Mouse (Mus musculus): Measurements from ENCODE around the gene Nptn.
"Not testable (repeated sequence)": the region's sequence is repeated elsewhere in the genome, so short reads cannot be mapped to it uniquely, and the experiment has no call there.

Gene Nptn

DNA sequence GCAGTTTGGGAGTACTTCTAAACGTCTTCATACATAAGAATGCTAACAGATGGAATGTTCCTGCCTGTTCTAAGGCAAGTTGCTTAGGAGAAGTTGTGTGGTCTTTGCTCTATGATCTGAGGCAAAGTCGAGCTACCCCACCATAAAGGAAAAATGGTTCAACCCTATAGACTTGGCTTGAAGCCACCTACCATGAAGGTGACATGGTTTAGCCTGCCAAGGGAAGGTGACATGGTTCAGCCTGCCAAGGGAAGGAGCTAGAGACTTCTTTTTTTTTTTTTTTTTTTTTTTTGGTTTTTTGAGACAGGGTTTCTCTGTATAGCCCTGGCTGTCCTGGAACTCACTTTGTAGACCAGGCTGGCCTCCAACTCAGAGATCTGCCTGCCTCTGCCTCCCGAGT is 16.1 kb upstream of the Nptn start:
- DNase-seq (ENCODE audit: low spot score), result not testable (repeated sequence)

DNA sequence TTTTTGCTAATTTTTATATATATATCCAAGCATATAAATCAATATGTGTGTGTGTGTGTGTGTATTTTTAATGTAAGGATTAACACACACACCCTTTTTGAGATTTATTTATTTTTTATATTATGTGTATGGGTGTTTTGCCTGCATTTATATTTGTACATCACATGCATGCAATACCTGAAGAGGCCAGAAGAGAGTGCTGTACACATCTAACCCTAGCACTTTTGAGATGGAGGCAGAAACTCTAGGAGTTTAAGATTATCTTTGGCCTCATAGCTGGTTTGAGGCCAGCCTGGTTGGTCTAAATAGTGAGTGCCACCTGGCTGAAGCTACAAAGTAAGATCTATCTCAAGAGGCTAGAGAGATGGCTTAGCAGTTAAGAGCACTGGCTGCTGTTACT is 14.4 kb upstream of the Nptn start:
- peak; percentile 63 for DNase-seq (ENCODE audit: low spot score)

DNA sequence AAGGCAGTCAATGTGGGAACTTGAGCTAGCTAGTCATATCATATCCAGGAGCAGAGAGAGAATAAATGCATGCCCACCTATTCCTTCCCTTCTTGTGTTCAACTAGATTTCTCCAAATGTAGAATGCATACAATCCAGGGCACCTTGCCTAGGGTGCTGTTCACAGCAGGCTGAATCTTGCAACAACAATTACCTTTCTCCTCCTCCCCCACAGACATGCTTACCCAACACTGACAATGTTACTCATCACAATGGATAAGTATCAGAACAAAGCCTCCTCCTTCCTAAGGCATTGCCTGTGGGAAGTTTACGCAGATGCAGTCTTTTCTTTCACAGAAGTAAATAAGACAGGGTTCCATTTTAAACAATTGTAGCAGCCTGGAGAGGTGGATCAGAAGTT is 11.0 kb upstream of the Nptn start:
- no peak for DNase-seq (ENCODE audit: low spot score)

DNA sequence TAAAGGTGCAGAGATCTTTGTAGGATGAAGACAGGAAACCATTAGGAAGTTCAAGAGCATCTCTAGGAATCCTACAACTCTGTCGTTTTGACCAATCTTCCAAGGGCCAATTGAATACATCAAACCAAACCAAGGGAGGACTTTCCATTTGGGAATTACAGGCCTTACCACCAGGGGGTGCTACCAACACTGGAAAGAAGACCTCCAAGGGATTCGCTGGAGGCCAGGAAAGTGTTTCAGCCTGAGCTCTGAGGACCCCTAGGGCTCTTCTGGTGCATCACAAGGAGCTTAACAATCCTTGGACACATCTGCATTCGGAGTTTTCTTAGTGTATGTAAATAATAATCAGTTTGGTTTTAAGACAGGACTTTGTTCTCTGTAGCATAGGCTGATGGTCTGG is 3.4 kb upstream of the Nptn start:
- peak; percentile 93 for DNase-seq (ENCODE audit: low spot score)

DNA sequence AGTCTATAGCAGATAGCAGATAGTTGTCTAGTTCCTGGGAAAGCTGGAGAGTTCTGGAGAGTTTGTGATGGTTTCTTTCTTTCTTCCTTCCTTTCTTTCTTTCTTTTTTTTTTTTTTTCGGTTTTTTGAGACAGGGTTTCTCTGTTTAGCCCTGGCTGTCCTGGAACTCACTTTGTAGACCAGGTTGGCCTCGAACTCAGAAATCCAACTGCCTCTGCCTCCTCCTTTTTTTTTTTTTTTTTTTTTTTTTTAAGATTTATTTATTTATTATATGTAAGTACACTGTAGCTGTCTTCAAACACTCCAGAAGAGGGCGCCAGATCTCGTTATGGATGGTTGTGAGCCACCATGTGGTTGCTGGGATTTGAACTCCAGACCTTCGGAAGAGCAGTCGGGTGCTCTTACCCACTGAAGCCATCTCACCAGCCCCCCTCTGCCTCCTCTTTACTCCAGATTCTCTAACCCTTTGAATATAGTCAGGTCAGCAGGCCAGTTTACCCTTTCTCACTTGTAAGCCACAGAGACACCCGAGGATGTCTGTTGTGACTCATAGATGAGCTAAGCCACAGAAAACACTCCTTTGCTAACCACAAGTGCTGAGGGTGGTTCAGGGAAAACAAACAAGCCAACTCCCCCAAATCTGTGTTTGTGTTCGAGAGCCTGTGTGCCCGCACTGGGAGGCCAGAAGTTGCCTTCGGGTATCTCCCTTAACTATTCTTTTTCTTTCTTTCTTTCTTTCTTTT is 1.4 kb upstream of the Nptn start:
- not testable (repeated sequence) for DNase-seq (ENCODE audit: low spot score)

DNA sequence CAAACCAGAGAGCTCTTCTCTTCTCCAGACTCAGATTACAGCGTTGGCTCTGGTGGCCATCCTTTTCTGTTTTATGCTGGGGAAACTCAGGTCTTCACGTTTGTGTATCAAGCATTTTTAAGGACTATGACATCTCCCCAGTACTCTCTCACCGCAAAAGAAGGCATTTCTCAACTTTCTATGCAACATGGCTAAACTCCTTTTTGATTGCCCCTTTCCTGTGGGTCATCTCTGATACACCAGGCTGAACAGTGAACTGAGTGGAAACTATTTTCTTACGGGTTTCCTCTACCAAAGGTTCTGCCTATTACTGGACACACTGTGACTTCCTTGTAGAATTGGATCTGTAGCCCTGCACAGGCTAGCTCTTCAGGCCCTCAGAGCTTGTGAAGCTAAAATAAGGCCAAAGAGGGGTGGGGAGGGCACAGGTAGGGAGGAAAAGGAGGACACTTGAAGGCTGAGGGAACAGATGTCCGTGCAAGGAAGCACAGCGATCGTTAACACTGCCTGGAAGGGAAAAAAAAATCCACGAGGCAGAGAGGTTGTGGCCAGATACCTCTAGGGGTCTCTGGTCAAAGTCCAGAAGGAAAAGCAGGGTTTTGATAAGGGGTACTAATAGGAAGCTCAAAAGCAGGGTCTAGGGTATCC is 633 bp upstream of the Nptn start:
- DNase-seq (ENCODE audit: low spot score), result no peak

DNA sequence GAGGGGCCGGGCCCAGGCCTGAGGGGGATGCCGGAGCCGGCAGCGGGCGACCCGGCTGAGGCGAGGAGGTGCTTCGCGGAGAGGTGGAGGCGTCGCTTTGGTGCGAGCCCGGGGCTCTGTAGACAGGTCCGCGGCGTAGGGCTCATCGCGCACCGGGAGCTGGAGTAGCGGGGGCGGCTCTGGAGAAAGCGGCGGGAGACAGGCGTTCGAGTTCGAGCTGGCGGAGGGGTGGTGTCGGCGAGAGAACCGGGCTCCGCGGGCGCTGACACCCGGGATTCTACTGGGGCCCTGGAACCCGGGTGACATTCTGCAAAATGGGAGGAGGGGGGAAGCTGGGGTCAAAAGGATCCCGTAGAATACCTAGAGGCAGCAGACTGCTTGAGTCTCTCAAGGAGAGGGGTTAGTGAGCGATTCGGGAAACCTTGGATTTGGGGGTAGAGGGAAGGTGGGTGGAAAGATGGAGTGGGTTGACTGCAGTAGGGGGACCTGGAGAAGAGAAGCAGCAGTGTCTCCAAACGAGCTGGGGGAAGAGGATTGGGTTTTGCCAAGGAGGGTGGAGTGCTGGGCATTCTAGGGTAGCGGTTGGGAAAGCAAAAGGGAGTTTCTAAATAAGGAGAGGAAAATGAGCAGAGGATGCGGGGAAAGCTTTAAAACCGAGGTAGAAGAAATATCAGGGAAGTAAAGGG is 684 bp downstream of the Nptn start:
- DNase-seq (ENCODE audit: low spot score), result no peak

DNA sequence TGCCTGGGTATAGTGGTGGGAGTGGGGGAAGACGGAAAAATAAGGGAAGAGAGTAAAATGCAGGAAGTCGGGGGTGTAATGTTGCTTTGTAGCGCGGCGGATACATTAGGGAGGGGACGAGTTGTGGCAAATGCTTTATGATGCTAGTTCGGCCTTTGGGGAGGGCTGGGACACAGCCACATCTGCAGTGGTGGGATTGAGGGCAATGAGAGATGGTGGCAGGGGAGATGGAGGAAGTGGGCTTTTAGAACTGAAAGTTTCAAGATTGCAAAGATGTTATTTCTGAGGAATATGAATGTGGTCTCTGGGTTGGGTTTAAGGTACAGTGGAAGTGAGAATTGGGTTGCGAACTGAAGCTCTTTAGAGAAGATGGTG is 1.2 kb downstream of the Nptn start:
- peak; percentile 39 for DNase-seq (ENCODE audit: low spot score)

DNA sequence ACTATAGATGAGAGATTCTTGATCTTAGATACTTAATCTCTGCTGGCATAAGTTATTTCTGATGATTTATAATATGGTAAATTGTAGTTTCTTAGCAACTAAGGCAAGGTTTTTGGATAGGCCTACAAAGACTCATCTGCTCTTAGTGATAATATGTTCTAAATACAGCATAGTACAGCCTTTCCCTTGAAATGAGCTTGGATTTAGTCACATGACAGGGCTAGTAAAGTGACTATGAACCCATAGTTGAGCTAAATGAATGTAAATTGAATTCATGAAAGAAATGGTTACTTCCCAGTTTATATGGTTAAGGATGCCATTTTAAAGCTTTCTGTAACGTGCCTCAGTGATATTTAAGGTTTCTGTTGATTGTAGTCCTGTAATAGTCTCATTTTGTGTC is 2.3 kb downstream of the Nptn start:
- no peak for DNase-seq (ENCODE audit: low spot score)

DNA sequence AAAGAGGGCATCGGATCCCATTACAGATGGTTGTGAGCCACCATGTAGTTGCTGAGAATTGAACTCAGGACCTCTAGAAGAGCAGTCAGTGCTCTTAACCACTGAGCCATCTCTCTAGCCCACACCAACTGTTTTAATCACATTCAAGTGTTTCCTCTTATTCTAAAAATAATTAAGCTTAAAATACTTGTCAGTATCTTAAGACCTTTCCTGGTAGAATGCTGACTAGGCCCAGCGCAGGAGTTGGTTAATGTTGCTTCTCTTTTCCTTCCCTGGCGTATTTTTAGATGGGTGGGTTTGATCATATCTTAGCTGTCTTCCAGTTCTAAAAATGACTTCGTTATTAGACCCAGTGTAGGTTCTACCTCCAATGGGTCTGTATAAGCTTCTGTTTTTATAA is 6.6 kb downstream of the Nptn start:
- no peak for DNase-seq (ENCODE audit: low spot score)

DNA sequence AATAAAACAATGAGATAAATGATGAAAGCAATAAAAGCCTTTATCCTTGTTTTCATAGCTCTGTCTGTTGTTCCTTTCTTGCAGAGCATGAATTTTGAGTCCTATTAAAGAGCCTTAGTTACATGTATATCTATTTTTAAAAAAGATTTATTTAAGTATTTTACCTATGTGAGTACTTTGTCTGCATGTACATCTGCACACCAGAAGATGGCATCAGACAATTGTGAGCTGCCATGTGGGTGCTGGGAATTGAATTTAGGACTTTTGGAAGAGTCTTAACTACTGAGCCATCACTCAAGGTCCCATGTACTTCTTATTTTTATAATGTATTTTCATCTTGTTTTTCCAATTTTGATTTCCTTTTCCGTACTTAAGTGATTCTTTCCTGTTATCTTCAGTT is 13.3 kb downstream of the Nptn start:
- DNase-seq (ENCODE audit: low spot score), result no peak

DNA sequence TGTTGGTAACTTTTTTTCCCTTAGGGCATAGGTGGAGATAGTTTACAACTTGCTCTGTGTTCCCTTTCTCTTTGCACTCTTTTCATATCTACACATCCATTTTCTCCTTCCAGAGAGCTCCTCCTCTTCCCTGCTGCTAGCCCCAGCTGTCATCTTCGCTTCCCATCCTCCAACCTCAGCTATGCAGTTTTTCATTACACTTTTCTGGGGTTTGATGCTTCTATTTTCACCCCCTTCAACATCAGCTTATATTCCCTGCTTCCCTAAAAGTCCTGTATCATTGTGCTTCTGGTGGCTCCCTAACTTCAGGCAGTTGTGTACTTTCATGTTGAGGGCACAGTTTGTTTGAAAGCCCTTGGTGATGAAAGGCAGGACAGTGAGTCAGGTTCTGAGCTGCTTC is 31.8 kb downstream of the Nptn start:
- DNase-seq (ENCODE audit: low spot score), result no peak

DNA sequence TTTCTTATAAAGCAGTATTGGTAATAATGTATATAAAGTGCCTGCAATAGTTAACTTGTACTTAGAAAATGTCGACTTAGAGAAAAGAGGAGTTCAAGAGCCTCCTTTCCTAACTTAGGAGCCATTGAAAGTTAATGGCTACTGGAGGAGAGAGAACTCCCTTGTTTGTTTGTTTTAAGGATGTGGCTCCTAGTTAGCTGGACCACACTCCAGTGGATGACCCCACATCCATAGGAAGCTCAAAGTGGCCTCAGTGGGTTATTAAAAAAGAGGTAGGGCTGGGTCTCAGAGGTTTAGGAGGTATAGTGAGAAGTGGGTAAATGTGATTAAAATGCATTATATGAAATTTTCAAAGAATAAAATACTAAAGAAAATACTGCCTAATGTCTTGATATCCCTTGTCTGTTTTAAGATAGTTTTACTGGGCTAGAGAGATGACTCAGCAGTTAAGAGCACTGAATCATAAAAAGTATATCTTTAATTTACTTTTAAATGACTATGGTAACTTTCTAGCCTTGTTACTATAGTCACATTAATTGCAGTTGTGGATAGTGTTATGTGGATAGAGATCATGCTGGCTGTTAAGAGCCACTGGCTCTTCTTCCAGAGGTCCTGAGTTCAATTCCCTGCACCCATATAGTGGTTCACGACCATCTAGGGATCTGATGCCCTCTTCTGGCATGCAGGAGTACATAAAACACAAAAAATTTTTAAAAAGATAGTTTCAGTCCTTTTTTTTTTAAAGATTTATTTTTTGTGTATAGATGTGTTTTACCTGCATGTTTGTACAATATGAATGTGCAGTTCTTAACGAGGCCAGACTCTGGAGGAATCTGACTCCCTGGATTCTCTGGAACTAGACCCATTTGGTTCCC is 33.3 kb downstream of the Nptn start:
- no peak for DNase-seq (ENCODE audit: low spot score)

DNA sequence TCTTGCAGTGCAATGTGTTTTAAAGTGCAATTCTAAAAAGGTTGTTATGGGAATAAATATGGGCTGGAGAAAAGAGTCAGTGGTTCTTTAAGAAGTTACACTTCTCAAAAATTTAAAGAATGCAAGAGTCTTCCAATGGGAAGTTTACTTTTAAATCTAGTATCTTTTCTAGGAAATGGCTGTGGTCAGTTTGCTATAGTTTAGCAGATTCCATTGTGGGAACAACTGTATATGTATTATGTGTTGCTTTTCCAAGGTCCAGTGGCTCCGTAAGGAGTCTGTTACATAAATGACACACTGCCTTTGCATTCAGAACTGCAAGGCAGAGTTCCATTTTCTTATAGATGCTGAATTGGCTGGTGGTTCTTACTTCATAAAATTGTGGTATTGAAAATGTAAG is 41.0 kb downstream of the Nptn start:
- DNase-seq (ENCODE audit: low spot score), result no peak

DNA sequence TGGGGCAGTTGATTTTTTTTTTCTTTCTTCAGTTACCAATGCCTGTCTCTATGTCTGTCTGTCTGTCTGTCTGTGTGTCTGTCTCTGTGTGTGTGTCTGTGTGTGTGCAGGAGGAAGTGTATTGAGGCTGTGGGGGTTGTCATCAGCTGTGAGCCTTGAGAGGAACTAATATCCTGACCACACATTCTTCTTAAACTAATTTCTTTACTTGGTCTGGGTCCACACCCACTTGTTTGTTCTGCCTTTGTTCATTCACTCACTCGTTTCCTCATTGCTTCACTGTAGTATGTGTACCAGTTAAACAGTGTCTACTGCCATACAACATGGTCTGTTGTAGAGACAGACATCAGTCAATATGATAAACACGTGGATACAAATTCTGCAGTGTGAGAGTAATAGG is 45.2 kb downstream of the Nptn start:
- no peak for DNase-seq (ENCODE audit: low spot score)

DNA sequence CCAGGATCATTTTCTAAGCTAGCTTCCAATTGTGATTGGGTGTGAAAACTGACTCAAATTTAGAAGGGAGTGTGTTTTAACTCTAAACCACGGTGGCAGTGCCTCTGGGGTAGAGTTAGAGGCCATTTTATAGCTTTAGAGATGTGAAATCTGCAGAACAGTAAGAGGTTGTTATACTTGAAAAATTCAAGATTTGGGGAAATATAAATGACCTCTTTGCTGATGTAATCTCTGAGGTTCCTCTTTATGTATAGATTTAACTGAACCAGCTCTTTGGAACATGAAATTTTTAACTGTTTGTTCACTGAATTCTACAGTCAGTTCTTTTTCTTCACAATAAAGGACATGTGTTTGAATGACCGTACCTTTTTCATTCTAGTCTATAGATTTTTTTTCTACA is 48.4 kb downstream of the Nptn start:
- DNase-seq (ENCODE audit: low spot score), result no peak

DNA sequence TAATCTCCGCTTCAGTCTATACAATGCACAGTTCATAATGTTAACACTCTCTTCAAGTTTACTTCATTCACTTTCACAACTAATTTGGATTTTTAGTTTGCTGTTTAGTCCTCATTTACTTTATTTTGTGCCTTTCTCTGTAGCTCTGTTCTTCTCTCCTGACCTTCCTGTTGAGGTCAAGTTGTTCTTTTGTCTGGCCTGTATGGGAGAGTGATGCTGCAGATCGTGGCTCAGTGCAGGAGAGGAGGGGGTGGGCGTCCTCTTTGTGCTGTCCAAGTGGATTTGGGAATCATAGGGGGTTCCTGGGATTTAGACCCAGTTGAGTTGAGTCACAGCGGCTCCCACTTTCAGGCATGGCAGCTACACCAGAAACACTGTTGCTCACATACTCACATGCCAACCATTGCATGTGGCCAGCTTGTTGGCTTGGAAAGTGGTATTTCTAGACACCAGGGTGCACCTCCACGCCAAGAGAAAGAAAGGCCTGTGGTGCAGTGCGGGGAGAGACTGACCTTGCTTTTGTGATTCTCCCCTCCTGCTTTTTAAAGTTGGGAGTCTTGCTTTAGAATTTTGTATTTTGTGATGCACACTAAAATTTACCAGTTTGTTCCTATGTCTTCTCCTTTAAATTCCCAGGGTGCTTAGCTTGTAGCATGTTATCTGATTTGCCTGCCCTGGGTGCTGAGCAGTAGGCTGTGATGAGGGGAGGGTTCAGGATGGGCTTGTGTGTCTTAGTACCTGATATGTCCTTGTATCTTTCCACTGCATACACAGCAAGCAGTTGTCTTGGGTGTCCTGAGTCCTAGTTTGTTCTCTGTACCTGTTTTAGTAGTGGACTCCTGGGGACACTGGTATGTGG is 66.6 kb downstream of the Nptn start:
- DNase-seq (ENCODE audit: low spot score), result no peak

DNA sequence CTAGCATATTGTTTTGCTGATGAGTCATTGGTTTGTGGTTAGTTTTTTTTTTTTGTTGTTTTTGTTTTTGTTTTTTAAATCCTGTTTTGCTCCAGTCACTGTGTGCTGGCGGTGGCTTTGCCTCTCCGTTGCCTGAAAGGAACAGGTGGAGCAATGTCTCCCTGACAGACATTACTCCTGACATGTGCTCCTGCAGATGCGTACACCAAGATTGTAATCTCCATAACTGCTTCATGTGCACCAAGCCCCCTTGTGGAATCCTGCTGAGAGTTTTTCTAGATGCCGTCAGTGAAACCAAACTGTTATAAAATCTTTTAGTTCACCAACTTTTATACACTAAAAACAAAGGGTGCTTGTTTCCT is 67.2 kb downstream of the Nptn start:
- no peak for DNase-seq (ENCODE audit: low spot score)

DNA sequence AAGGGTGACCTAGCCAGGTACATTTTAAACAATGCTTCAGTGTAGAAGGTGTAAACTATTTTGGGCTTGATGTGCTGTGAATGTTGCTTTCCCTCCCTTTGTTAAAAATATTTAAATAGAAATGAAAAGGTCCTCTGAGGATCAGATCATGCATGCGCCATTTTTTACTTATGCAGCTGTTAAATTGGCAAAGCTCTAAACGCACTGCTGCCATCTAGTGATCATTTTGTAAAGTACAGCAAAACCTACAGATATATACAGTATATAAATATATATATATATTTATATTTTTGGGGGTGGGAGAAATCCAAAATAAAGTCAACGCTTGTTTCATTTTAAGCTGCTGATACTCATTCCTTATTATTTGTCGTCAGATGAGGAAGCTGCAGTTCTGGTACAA is 70.0 kb downstream of the Nptn start:
- DNase-seq (ENCODE audit: low spot score), result peak; percentile 91

DNA sequence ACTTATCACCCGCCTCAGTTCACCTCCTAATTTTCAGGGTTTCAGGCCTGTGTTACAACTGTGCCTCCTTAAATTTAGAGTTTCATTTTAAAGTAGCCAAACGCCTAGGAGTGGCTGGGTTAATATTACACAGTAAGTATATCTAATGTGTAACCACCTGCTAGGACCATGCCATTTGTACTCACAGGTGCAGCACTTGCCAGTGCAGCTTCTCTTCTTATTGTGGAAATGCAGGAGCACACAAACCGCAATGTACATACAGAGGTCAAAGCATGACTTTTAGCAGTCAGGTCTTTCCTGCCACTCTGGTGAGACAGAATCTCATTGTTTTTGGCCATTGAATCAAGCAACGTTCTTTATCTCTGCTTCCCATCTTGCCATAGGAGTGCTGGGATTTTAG is 72.5 kb downstream of the Nptn start:
- no peak for DNase-seq (ENCODE audit: low spot score)

DNA sequence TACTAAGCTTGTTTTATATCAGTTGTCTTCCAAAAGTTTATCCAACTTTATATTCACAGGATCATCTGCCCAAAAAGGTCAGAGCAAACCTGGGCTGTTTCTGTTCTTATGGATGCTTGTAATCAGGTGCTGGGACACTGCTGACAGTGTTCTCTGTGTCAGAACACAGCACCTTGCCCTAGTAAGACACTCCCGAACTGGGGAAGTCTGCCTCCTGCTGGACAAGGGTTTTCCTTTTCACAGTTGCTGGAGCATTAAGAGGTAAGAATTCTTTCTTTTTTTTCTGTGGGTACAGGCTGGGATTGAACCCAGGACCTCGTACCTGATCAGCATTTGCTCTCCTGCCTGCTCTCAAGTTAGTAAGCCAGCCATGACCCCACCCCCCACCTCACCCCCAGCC is 74.4 kb downstream of the Nptn start:
- DNase-seq (ENCODE audit: low spot score), result peak; percentile 25

DNA sequence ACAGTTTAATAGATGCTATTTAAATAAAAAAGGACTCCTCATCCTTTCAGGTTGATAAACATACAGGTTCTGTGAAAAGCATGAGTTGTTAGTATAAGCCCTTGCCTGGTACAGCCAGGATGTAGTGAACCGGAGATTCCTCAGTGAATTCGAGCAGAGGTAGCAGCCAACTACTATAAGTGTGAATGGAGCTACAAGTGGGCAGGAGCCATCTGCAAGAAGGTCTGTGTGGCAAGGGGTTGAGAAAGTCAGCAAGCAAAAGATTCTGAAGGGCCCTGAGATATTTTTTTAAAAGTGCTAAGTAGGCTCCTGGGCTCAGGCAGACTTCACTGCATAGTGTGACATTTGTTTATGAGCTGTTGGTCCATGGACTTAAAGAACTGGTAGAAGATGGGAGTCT is 74.8 kb downstream of the Nptn start:
- no peak for DNase-seq (ENCODE audit: low spot score)
